Mouse (Mus musculus) liver, embryonic 14.5 days (tissue): ENCODE measurements around the gene Lrba.
A peak's percentile ranks its signal among the peaks of the same experiment; 100 is the strongest.

Source experiments
- CTCF ChIP-seq: IDR thresholded peaks from 2 replicates; pipeline ENCODE4 v1.5.1; 2016; ENCODE audit warnings: antibody characterized with exemption, low read depth, control low read depth
- EP300 ChIP-seq: IDR thresholded peaks from 2 replicates; pipeline ENCODE4 v1.6.1; 2016; ENCODE audit warnings: antibody characterized with exemption, low read depth

DNA sequence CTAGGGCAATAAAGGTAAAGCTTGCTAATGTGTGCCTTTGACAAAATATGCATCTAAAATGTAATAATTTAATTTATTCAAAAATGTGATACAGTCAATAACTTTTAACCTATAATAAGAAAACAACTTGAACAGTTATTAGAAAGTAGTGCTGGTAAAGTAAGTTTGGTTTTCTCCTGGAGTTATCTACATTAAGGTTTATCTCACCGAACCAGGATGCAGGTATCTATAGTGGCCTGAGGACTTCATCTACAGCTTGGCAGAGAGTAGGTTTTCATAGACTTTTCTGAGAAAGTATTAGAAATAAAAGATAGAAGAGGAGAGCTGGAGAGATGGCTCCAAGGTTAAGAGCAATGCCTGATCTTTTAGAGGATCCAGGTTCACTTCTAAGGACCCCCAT lies 336.9 kb downstream of the Lrba start:
- no peak for TF ChIP-seq CTCF
- TF ChIP-seq EP300: peak; percentile 60
